Mouse (Mus musculus): ENCODE results near the gene Gja5. TPM values are rescaled to one million over a fixed set of nuclear protein-coding genes. Genes with fewer than 3 reads are reported as not detected.

Gja5 gene
- total RNA-seq, 2 experiments from 2014 or later, result 1.2 to 2.3 TPM

GRCm38 (mm10) chr3:96925920-96926319, 21.4 kb downstream of the Gja5 start, which contains the start of gene Gja8:
TSS of gene Gja8 (minus strand) at chr3:96926020.
- intact Hi-C loops (cut with DNase I), result no loop called here

GRCm38 (mm10) chr3:96931261-96931681, 26.8 kb downstream of the Gja5 start:
- DNase-seq (ENCODE audit: low spot score in 2 of 2), result no peak
- intact Hi-C loops (cut with DNase I), result loop anchor here (10.0 kb wide), 1 partner anchor 1474 kb away; no protein-coding TSS in a partner anchor

More at GRCm38 (mm10) chr3:96925920-96926319, 21.4 kb downstream of the Gja5 start, which contains the start of gene Gja8:
- DNase-seq (ENCODE audit: low spot score in 2 of 2), result no peak

- intact Hi-C loops (cut with DNase I), result loop anchor here (1.0 to 10.0 kb wide), 3 partner anchors 249 to 1469 kb away; no protein-coding TSS in a partner anchor
- peak in 1 of 2 experiments; percentile 42 for DNase-seq (ENCODE audit: low spot score in 2 of 2)
Observed at GRCm38 (mm10) chr3:96936241-96936640, 31.7 kb downstream of the Gja5 start.

- intact Hi-C loops (cut with DNase I), result loop anchor here (2.0 to 10.0 kb wide), 4 partner anchors 139 to 1467 kb away; no protein-coding TSS in a partner anchor
- DNase-seq (ENCODE audit: low spot score in 2 of 2), result no peak
Observed at GRCm38 (mm10) chr3:96937606-96938005, 33.1 kb downstream of the Gja5 start.

GRCm38 (mm10) chr3:96938738-96939137, 34.2 kb downstream of the Gja5 start:
- intact Hi-C loops (cut with DNase I), result loop anchor here (2.0 to 10.0 kb wide), 3 partner anchors 138 to 1466 kb away; no protein-coding TSS in a partner anchor
- DNase-seq (ENCODE audit: low spot score in 2 of 2), result peak; percentile 86 to 91

- DNase-seq (ENCODE audit: low spot score in 2 of 2), result no peak
- intact Hi-C loops (cut with DNase I), result no loop called here
Observed at GRCm38 (mm10) chr3:96942706-96943105, 38.2 kb downstream of the Gja5 start.

GRCm38 (mm10) chr3:96953489-96954233, 49.2 kb downstream of the Gja5 start:
- intact Hi-C loops (cut with DNase I), result no loop called here
- DNase-seq (ENCODE audit: low spot score in 2 of 2), result no peak

GRCm38 (mm10) chr3:96960597-96960996, 56.1 kb downstream of the Gja5 start:
- intact Hi-C loops (cut with DNase I), result loop anchor here (10.0 kb wide), 1 partner anchor 1444 kb away; no protein-coding TSS in a partner anchor
- no peak for DNase-seq (ENCODE audit: low spot score in 2 of 2)

- DNase-seq (ENCODE audit: low spot score in 2 of 2), result peak; percentile 7 to 38
- intact Hi-C loops (cut with DNase I), result loop anchor here (10.0 kb wide), 1 partner anchor 1441 kb away; no protein-coding TSS in a partner anchor
Observed at GRCm38 (mm10) chr3:96963088-96964034, 58.9 kb downstream of the Gja5 start.

- no peak for DNase-seq (ENCODE audit: low spot score in 2 of 2)
- intact Hi-C loops (cut with DNase I), result no loop called here
Observed at GRCm38 (mm10) chr3:96970986-96971385, 66.5 kb downstream of the Gja5 start.

- DNase-seq (ENCODE audit: low spot score in 2 of 2), result no peak
- intact Hi-C loops (cut with DNase I), result no loop called here
Observed at GRCm38 (mm10) chr3:96974467-96974866, 70.0 kb downstream of the Gja5 start.

- DNase-seq (ENCODE audit: low spot score in 2 of 2), result no peak
Observed at GRCm38 (mm10) chr3:96975628-96976027, 71.1 kb downstream of the Gja5 start.

GRCm38 (mm10) chr3:96977507-96977906, 73.0 kb downstream of the Gja5 start:
- no peak for DNase-seq (ENCODE audit: low spot score in 2 of 2)
- intact Hi-C loops (cut with DNase I), result no loop called here

More at GRCm38 (mm10) chr3:96975628-96976027, 71.1 kb downstream of the Gja5 start:
- intact Hi-C loops (cut with DNase I), result no loop called here

- DNase-seq (ENCODE audit: low spot score in 2 of 2), result no peak
- intact Hi-C loops (cut with DNase I), result no loop called here
Observed at GRCm38 (mm10) chr3:96978469-96978868, 74.0 kb downstream of the Gja5 start.

- intact Hi-C loops (cut with DNase I), result no loop called here
Observed at GRCm38 (mm10) chr3:96979020-96979419, 74.5 kb downstream of the Gja5 start.

GRCm38 (mm10) chr3:96981833-96982232, 77.3 kb downstream of the Gja5 start:
- intact Hi-C loops (cut with DNase I), result no loop called here

More at GRCm38 (mm10) chr3:96979020-96979419, 74.5 kb downstream of the Gja5 start:
- DNase-seq (ENCODE audit: low spot score in 2 of 2), result no peak

GRCm38 (mm10) chr3:96982666-96983065, 78.2 kb downstream of the Gja5 start:
- no peak for DNase-seq (ENCODE audit: low spot score in 2 of 2)
- intact Hi-C loops (cut with DNase I), result no loop called here

More at GRCm38 (mm10) chr3:96981833-96982232, 77.3 kb downstream of the Gja5 start:
- DNase-seq (ENCODE audit: low spot score in 2 of 2), result no peak

GRCm38 (mm10) chr3:96992526-96992925, 88.0 kb downstream of the Gja5 start:
- DNase-seq (ENCODE audit: low spot score in 2 of 2), result no peak
- intact Hi-C loops (cut with DNase I), result no loop called here

GRCm38 (mm10) chr3:96997770-96998169, 93.3 kb downstream of the Gja5 start:
- intact Hi-C loops (cut with DNase I), result no loop called here
- no peak for DNase-seq (ENCODE audit: low spot score in 2 of 2)

- DNase-seq (ENCODE audit: low spot score in 2 of 2), result peak; percentile 8 to 15
- intact Hi-C loops (cut with DNase I), result no loop called here
Observed at GRCm38 (mm10) chr3:97003111-97003510, 98.6 kb downstream of the Gja5 start.

Measured in left cerebral cortex, postnatal 25 days (tissue).